In the genomic region with DNA sequence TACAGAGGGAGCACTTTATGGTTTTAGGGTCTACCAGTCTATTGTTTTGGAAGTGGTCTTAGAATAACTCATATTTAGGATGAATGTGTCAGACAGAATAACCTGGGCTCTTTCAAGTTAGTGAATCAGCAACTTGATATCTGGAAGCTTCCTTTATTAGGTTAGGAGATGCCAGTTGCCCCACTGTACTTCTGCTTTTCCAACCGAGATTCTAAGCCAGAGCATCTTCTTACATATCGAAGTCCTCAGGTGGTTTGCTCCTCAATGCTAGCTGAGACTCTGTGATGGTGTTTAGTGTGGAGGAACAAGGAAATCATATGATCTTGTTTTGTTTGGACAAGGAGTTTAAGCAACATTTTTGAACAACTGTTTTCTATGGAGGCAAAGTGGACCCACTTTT, we compare ENCODE assay signal across 21 mouse cellular contexts.
"Had no signal": no experiment of that assay in that cellular context is flagged by ENCODE, and none has a peak within 500 bp of the region (broad histone marks: within the 10 kb centered on the region; RNA-seq: fewer than 3 reads in every experiment).

No protein-coding gene starts in this region.

- ATAC-seq: liver, postnatal 0 days; lung, postnatal 0 days had no signal

- H3K27ac ChIP-seq: liver, embryonic 15.5 days; lung, embryonic 15.5 days; midbrain, embryonic 10.5 days; midbrain, embryonic 12.5 days; neural tube, embryonic 13.5 days; neural tube, embryonic 15.5 days had no signal

- H3K27me3 ChIP-seq: liver, embryonic 15.5 days; lung, embryonic 15.5 days; midbrain, embryonic 12.5 days; neural tube, embryonic 13.5 days; neural tube, embryonic 15.5 days had no signal

- H3K36me3 ChIP-seq: liver, embryonic 15.5 days; lung, embryonic 15.5 days; midbrain, embryonic 10.5 days; midbrain, embryonic 12.5 days; neural tube, embryonic 13.5 days; neural tube, embryonic 15.5 days had no signal

- H3K4me3 ChIP-seq: liver, embryonic 15.5 days; lung, embryonic 15.5 days; midbrain, embryonic 10.5 days; midbrain, embryonic 12.5 days; myocyte; neural tube, embryonic 13.5 days; neural tube, embryonic 15.5 days had no signal

- DNase-seq: liver, postnatal 0 days; lung, adult 2 months; lung, postnatal 14 days; lung, postnatal 36 days; midbrain, embryonic 14.5 days; retina, postnatal 1 day; right cerebral cortex, adult 18-20 months; right cerebral cortex, postnatal 25 days; right cerebral cortex, postnatal 4 days; spleen, adult 18-20 months; thymus, adult 18-20 months; thymus, postnatal 14 days; thymus, postnatal 36 days had no signal

- H3K9me3 ChIP-seq: liver, embryonic 15.5 days; lung, embryonic 15.5 days; midbrain, embryonic 10.5 days; midbrain, embryonic 12.5 days; neural tube, embryonic 13.5 days; neural tube, embryonic 15.5 days had no signal

- H3K4me1 ChIP-seq: liver, embryonic 15.5 days; lung, embryonic 15.5 days; midbrain, embryonic 10.5 days; midbrain, embryonic 12.5 days; neural tube, embryonic 13.5 days; neural tube, embryonic 15.5 days had no signal

- H3K9ac ChIP-seq: liver, embryonic 15.5 days; liver, postnatal 0 days; lung, embryonic 15.5 days; midbrain, embryonic 12.5 days; neural tube, embryonic 13.5 days; neural tube, embryonic 15.5 days had no signal

- H3K4me2 ChIP-seq: liver, embryonic 15.5 days; lung, embryonic 15.5 days; midbrain, embryonic 12.5 days; neural tube, embryonic 13.5 days; neural tube, embryonic 15.5 days had no signal
